Mouse (Mus musculus): Measurements from ENCODE around the gene Cdiptos. TPM values are rescaled to one million over a fixed set of nuclear protein-coding genes. Genes with fewer than 3 reads are reported as not detected.

Cdiptos gene
- total and polyA plus RNA-seq, 2 experiments from 2014 or later: 1.5 TPM; not detected in 1

DNA sequence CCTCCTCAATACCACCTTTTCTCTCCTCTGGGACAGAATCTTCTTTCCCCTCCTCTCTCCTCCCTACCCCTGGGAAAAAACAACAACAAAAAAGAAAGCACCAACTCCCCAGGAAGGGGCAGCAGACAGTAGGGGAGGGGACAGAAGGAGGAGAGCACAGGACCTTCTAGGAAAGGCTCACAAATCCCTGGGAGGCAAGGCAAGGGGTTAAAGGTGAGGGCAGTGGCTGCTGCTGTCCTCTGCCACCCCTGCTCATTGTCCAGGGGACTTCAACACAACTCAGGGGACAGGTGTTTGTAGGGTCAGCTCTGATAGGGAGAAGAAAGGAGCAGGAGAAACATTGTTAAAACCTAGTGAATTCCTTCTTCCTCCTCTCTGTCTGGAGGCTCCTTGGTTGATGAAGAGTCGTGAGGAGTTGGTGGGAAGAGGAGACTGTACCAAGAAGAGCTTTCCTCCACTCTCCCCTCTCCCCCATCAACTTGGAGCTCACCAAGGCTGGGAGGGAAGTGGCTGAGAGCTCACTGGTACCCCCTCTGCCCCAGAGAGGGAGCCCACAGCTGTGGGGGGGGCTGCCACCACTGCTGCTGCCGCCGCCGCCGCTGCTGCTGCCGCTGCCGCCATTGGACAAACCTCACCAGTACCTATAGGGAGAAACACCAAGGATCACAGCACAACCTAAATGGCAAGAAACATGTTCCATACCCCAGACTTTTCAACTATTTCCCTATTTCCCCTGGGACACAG, 46.8 kb upstream of the Cdiptos start:
- TF ChIP-seq CTCF (IDR thresholded peaks at IDR 0.05; ENCODE audit: low read depth) (no peak), EP300 (IDR thresholded peaks at IDR 0.05; ENCODE audit: low read depth) (no peak)
- WGBS: 83% methylated on average over 7 of the region's 7 CpGs
- Histone ChIP-seq H3K9me3 (replicated peaks; ENCODE audit: control insufficient read depth, low read length) (no peaks in the 10 kb centered on the region), H3K4me1 (ENCODE audit: control insufficient read depth, insufficient read depth) (peaks cover 34% of the 10 kb centered on the region), H3K27me3 (ENCODE audit: control insufficient read depth, insufficient read depth, low read length) (no peaks in the 10 kb centered on the region), H3K36me3 (replicated peaks; ENCODE audit: control insufficient read depth, insufficient read depth, low read length) (peaks cover 27% of the 10 kb centered on the region), H3K27ac (ENCODE audit: low read depth) (no peak overlapping the region), H3K4me3 (ENCODE audit: low read depth, low read length) (no peak overlapping the region), H3K9ac (replicated peaks; ENCODE audit: low read depth, low read length) (no peak overlapping the region), H3K4me2 (ENCODE audit: low read depth, low read length) (0 out of 2 replicates have a peak overlapping the region, but pooled peaks have one; percentile 96)
- ATAC-seq (ENCODE audit: insufficient read depth, low read depth) (no peak), DNase-seq (ENCODE audit: low spot score) (no peak)

DNA sequence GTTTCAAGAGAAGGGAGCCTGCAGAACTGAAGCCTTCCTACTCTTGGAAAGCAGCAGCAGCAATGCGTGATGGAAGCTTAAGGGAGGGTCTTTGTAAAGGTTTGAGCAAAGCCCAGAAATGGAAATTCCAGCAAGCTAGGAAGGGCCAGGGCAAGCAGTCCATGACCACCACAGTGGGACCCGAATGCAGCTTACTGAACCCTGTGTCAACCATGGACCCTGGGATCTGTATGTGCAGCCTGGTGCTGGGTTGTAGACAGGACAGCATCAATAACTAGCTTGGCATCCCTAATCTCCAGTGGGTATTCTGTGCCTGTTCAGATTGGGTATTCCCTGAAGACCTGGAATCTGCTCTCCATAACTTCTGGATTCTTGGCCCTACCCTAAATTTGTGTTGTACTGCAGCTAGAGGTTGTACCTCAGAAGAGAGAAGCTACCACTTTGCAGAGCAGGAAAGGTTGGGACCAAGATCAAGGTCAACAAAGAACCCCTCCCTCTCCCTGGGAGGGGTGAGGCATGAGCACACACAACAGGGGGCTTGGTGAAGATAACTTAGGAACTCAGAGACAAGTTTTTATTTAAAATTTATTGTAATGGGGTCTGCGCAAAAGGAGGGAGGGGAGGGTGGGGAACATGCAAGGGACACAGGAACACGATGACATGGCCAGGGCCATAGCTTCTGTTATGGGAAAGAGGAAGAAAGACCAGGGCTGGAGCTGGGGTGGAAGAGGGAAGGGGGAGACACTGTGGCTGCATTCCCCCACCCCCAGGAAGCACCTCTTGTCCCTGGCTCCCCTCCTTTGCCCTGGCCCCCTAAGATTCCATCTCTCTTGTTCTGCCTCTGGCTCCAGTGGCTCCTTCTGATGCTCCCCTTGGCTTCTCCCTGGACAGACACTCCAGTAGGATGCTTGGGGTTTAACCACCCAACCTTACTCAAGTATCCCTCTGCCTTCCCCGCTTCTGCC, 45.9 kb upstream of the Cdiptos start:
- Histone ChIP-seq H3K4me2 (ENCODE audit: low read depth, low read length) (peak overlapping the region; percentile 78), H3K27me3 (ENCODE audit: control insufficient read depth, insufficient read depth, low read length) (no peaks in the 10 kb centered on the region), H3K36me3 (replicated peaks; ENCODE audit: control insufficient read depth, insufficient read depth, low read length) (peaks cover 27% of the 10 kb centered on the region), H3K9me3 (replicated peaks; ENCODE audit: control insufficient read depth, low read length) (no peaks in the 10 kb centered on the region), H3K27ac (ENCODE audit: low read depth) (peak overlapping the region; percentile 9; the same call in 1 of the 2 replicates), H3K4me3 (ENCODE audit: low read depth, low read length) (peak overlapping the region; percentile 46), H3K4me1 (ENCODE audit: control insufficient read depth, insufficient read depth) (peaks cover 34% of the 10 kb centered on the region), H3K9ac (replicated peaks; ENCODE audit: low read depth, low read length) (no peak overlapping the region)
- DNase-seq (ENCODE audit: low spot score) (no peak), ATAC-seq (ENCODE audit: insufficient read depth, low read depth) (no peak)
- TF ChIP-seq CTCF (IDR thresholded peaks at IDR 0.05; ENCODE audit: low read depth) (no peak), EP300 (IDR thresholded peaks at IDR 0.05; ENCODE audit: low read depth) (no peak)
- WGBS: 58% methylated on average over 5 of the region's 5 CpGs

DNA sequence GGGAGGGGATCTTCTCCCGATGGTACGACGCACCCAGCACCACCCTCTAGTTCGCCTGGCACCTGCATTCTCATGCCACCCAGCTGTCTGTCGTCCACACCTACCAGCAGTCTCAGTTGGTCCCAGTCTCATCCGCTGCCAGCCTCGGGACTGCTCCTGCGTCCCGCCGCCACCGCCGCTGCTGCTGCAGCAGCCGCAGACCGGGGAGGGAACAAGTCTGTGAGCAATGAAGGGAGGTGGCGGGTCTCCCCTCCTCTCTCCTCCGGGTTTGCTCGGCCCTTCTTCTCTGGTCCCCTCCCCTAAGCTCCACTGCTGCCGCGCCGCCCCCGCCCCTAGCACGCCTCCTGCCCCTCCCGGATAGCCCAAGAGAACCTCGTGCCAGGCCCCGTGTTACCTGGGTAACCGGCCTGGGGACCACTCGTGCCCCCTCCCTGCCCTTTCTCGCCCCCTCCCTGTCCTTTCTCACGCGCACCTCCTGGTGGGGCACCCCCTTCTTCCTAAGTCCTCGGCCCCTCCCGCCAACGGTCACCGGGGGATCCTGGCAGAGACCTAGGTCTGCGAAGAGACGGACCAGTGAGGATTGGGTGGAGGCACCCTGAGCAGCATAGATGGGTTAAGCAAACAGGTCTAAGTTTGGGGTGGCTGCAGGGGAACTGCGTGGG, 45.1 kb upstream of the Cdiptos start, which contains the start of the genes Gm42742 and Prrt2:
TSS of gene Gm42742 (minus strand) at position 197 of the 662 bp plus-strand sequence.
TSS of gene Prrt2 (minus strand) at position 311 of the 662 bp plus-strand sequence.
- H3K27ac ChIP-seq (ENCODE audit: low read depth): peak within 1 kb of the TSS; percentile 18; the same call in 1 of the 2 replicates
- peak; percentile 45 for DNase-seq (ENCODE audit: low spot score)
- WGBS: 3% methylated on average over 37 of the region's 37 CpGs
- no peak for TF ChIP-seq CTCF (IDR thresholded peaks at IDR 0.05; ENCODE audit: low read depth)
- TF ChIP-seq EP300 (IDR thresholded peaks at IDR 0.05; ENCODE audit: low read depth): no peak
- H3K4me2 ChIP-seq (ENCODE audit: low read depth, low read length): peak within 1 kb of the TSS; percentile 78
- H3K4me1 ChIP-seq (ENCODE audit: control insufficient read depth, insufficient read depth): peaks cover 35% of the 10 kb centered on the region
- no peak for ATAC-seq (ENCODE audit: insufficient read depth, low read depth)
- H3K4me3 ChIP-seq (ENCODE audit: low read depth, low read length): peak within 1 kb of the TSS; percentile 46
- peaks cover 27% of the 10 kb centered on the region for H3K36me3 ChIP-seq (replicated peaks; ENCODE audit: control insufficient read depth, insufficient read depth, low read length)
- no peaks in the 10 kb centered on the region for H3K9me3 ChIP-seq (replicated peaks; ENCODE audit: control insufficient read depth, low read length)
- peak within 1 kb of the TSS; percentile 46 for H3K9ac ChIP-seq (replicated peaks; ENCODE audit: low read depth, low read length)
- no peaks in the 10 kb centered on the region for H3K27me3 ChIP-seq (ENCODE audit: control insufficient read depth, insufficient read depth, low read length)

DNA sequence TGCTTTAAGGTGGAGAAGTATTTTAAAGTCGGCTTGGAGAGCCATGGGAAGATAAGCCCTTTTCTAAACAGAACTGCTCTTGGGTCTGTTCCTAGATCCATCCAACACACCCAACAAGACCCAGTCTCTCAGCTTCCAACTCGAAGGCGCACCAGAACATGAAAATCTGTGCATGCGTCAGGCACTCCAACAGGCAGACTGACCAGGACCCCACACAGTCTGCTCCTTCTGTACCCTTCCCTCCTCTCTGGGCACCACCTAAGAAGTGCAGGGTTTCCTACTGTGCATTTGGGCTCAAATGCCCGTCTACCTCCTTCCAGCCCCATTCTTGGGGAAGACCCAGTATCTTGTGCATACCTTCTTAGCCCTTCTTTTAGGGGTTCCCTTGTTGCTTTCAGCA, 44.6 kb upstream of the Cdiptos start:
- 36% methylated on average over 5 of the region's 5 CpGs for WGBS
- H3K36me3 ChIP-seq (replicated peaks; ENCODE audit: control insufficient read depth, insufficient read depth, low read length): peaks cover 27% of the 10 kb centered on the region
- peak overlapping the region; percentile 46 for H3K9ac ChIP-seq (replicated peaks; ENCODE audit: low read depth, low read length)
- no peaks in the 10 kb centered on the region for H3K9me3 ChIP-seq (replicated peaks; ENCODE audit: control insufficient read depth, low read length)
- H3K4me2 ChIP-seq (ENCODE audit: low read depth, low read length): peak overlapping the region; percentile 78
- no peak for DNase-seq (ENCODE audit: low spot score)
- TF ChIP-seq CTCF (IDR thresholded peaks at IDR 0.05; ENCODE audit: low read depth) (no peak), EP300 (IDR thresholded peaks at IDR 0.05; ENCODE audit: low read depth) (no peak)
- H3K27ac ChIP-seq (ENCODE audit: low read depth): 0 out of 2 replicates have a peak overlapping the region, but pooled peaks have one; percentile 18
- peak overlapping the region; percentile 46 for H3K4me3 ChIP-seq (ENCODE audit: low read depth, low read length)
- H3K27me3 ChIP-seq (ENCODE audit: control insufficient read depth, insufficient read depth, low read length): no peaks in the 10 kb centered on the region
- no peak for ATAC-seq (ENCODE audit: insufficient read depth, low read depth)
- peaks cover 41% of the 10 kb centered on the region for H3K4me1 ChIP-seq (ENCODE audit: control insufficient read depth, insufficient read depth)

DNA sequence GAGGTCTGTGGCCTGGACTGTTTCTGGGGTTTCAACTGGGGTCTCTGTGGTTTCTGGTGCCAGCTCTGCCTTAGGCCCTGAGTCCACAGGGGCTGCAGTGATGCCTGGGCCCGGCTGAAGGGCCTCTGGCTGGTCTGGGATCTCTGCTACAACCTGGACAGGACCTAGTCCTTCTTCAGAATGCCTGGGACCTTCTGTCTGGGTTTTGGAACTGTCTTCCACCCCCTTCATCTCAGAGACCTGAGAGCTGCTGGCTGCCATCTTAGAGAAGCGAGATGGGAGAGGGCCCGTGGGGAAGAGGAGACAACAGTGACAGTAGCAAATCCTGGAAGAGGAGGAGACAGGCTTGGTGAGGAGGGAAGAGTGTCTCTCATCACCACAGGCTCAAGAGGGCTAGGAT, 44.1 kb upstream of the Cdiptos start:
- WGBS: 65% methylated on average over 3 of the region's 3 CpGs
- H3K4me3 ChIP-seq (ENCODE audit: low read depth, low read length): no peak overlapping the region
- peaks cover 44% of the 10 kb centered on the region for H3K4me1 ChIP-seq (ENCODE audit: control insufficient read depth, insufficient read depth)
- DNase-seq (ENCODE audit: low spot score) (no peak), ATAC-seq (ENCODE audit: insufficient read depth, low read depth) (no peak)
- peak overlapping the region; percentile 78 for H3K4me2 ChIP-seq (ENCODE audit: low read depth, low read length)
- H3K27me3 ChIP-seq (ENCODE audit: control insufficient read depth, insufficient read depth, low read length): no peaks in the 10 kb centered on the region
- H3K36me3 ChIP-seq (replicated peaks; ENCODE audit: control insufficient read depth, insufficient read depth, low read length): peaks cover 31% of the 10 kb centered on the region
- no peaks in the 10 kb centered on the region for H3K9me3 ChIP-seq (replicated peaks; ENCODE audit: control insufficient read depth, low read length)
- peak overlapping the region; percentile 46; the same call in 1 of the 2 replicates for H3K9ac ChIP-seq (replicated peaks; ENCODE audit: low read depth, low read length)
- no peak overlapping the region for H3K27ac ChIP-seq (ENCODE audit: low read depth)
- no peak for TF ChIP-seq CTCF (IDR thresholded peaks at IDR 0.05; ENCODE audit: low read depth)
- TF ChIP-seq EP300 (IDR thresholded peaks at IDR 0.05; ENCODE audit: low read depth): no peak

Measured in heart, postnatal 0 days (tissue).